Mouse (Mus musculus) intestine, embryonic 16.5 days (tissue): Measurements from ENCODE around the gene Igtp. TPM values are rescaled to one million over a fixed set of nuclear protein-coding genes. Genes with fewer than 3 reads are reported as not detected.
"Not testable (repeated sequence)": the region's sequence is repeated elsewhere in the genome, so short reads cannot be mapped to it uniquely, and the experiment has no call there.

ENCODE experiments used
- ATAC-seq: fragments of 200-750 bp; cut with Nextera tagmentation; 2 replicates; pipeline ENCODE4 v1.8.0; 2017; ENCODE audit warnings: moderate TSS enrichment, moderate library complexity
- H3K27ac ChIP-seq: fragments of 300-500 bp; sonication (generic); 2 replicates; pipeline ENCODE4 v1.5.1; 2014; ENCODE audit warnings: mild to moderate bottlenecking, low read length
- H3K27me3 ChIP-seq: fragments of 300-500 bp; sonication (generic); replicated peaks from 2 replicates; pipeline ENCODE4 v1.6.1; 2014; ENCODE audit warnings: low read length, control low read depth, mixed read lengths; ENCODE audit not compliant: control insufficient read depth, insufficient read depth
- H3K36me3 ChIP-seq: fragments of 300-500 bp; sonication (generic); 2 replicates; pipeline ENCODE4 v1.6.1; 2014; ENCODE audit warnings: low read length, control low read depth; ENCODE audit not compliant: control insufficient read depth, insufficient read depth
- H3K4me1 ChIP-seq: fragments of 300-500 bp; sonication (generic); 2 replicates; pipeline ENCODE4 v1.6.1; 2014; ENCODE audit warnings: low read length, control low read depth, mixed read lengths; ENCODE audit not compliant: control insufficient read depth, insufficient read depth
- H3K4me2 ChIP-seq: fragments of 300-500 bp; sonication (generic); 2 replicates; pipeline ENCODE4 v1.6.1; 2014; ENCODE audit warnings: low read depth, low read length, control low read depth
- H3K4me3 ChIP-seq: fragments of 300-500 bp; sonication (generic); 2 replicates; pipeline ENCODE4 v1.5.1; 2014; ENCODE audit warnings: mild to moderate bottlenecking, low read length
- H3K9ac ChIP-seq: fragments of 300-500 bp; sonication (generic); 2 replicates; pipeline ENCODE4 v1.6.1; 2014; ENCODE audit warnings: low read depth, low read length
- H3K9me3 ChIP-seq: fragments of 300-500 bp; sonication (generic); 2 replicates; pipeline ENCODE4 v1.6.1; 2016; ENCODE audit warnings: low read length, control low read depth; ENCODE audit not compliant: control insufficient read depth
- WGBS: fragments of 180-500 bp; shearing (Covaris S2); extraction: QIAGEN DNeasy Blood & Tissue Kit; methylation state at CpG from one replicate; pipeline ENCODE4 v1.1.7; 2014; 5-methylcytosine and 5-hydroxymethylcytosine counted together
- polyA plus RNA-seq: library from polyadenylated mRNA; unstranded; fragments of >200 nt; fragmentation: Nextera tagmentation; extraction: Ambion mirVana; gene quantifications from 2 replicates; pipeline ENCODE4 v1.2.1, GENCODE M21; 2015

Igtp gene
- polyA plus RNA-seq, 1 experiment from 2014 or later = 4.5 TPM

GRCm38 (mm10) chr11:58210321-58210886 is 11.0 kb downstream of the Igtp start:
- no peak overlapping the region for H3K27ac ChIP-seq
- H3K4me3 ChIP-seq = no peak overlapping the region
- H3K4me1 ChIP-seq = peaks cover 6% of the 10 kb centered on the region; the same call in 1 of the 2 replicates
- WGBS = 88% methylated on average over 1 of the region's 1 CpGs
- H3K4me2 ChIP-seq = no peak overlapping the region
- H3K27me3 ChIP-seq = no peaks in the 10 kb centered on the region
- H3K9ac ChIP-seq = no peak overlapping the region
- no peak for ATAC-seq
- no peaks in the 10 kb centered on the region for H3K9me3 ChIP-seq
- no peaks in the 10 kb centered on the region for H3K36me3 ChIP-seq

DNA sequence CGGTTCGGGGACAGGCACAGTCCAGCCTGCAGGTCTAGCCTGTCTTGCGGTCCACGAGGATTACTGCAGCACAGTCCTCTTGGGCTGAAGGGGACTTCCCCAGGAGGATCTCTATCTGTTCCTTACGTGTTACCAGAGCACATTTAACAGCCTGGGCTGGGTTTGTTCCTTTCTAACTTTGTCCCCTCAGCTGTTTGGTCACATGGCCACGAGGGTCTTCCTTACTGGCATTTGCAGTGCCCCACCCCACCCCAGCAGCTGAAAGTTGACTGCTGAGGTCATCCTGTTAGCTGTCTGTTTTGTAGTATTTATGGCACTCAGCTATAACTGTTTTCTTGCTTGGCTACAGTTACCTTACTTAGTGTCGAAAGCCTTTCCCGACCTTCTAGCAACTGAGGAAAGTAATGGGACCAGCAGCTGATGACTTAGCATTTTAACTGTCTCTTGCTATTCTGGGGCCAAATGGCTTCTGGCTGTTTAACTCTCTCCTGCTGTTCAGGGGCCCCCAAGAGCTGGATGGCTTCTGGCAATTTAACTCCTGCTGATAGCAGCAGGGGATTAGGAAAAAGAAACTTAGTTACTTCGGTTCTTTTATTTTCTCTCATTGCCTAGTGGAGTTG is 11.8 kb downstream of the Igtp start:
- H3K27me3 ChIP-seq = no peaks in the 10 kb centered on the region
- H3K9me3 ChIP-seq = no peaks in the 10 kb centered on the region
- H3K36me3 ChIP-seq = no peaks in the 10 kb centered on the region
- no peak overlapping the region for H3K4me3 ChIP-seq
- ATAC-seq = peak; percentile 21; the same call in 1 of the 2 replicates
- peaks cover 6% of the 10 kb centered on the region; the same call in 1 of the 2 replicates for H3K4me1 ChIP-seq
- 23% methylated on average over 9 of the region's 9 CpGs for WGBS
- H3K27ac ChIP-seq = no peak overlapping the region
- 0 out of 2 replicates have a peak overlapping the region, but pooled peaks have one; percentile 12 for H3K4me2 ChIP-seq
- H3K9ac ChIP-seq = no peak overlapping the region

DNA sequence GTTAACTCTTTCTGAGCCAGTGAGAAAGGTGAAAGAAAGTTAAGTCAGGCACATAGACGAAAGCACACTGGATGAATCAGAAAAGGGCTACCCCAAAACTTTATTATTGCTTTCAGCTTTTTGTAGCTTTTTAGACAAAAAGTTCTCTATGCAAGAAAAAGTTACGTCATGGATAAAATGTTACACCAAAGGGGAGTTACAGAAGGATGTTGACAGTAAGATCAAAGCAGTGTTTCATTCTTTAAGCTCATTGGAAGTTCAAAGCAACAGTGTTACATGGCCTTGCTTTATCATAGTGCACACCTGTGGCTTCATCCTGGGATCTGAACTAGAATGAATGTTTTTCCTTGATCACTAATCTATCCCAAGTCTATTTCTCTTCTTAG is 12.3 kb downstream of the Igtp start:
- no peak overlapping the region for H3K27ac ChIP-seq
- H3K4me3 ChIP-seq = no peak overlapping the region
- 28% methylated on average over 2 of the region's 2 CpGs for WGBS
- ATAC-seq = no peak
- H3K4me1 ChIP-seq = peaks cover 6% of the 10 kb centered on the region
- no peak overlapping the region for H3K4me2 ChIP-seq
- no peaks in the 10 kb centered on the region for H3K9me3 ChIP-seq
- H3K9ac ChIP-seq = no peak overlapping the region
- no peaks in the 10 kb centered on the region for H3K27me3 ChIP-seq
- no peaks in the 10 kb centered on the region for H3K36me3 ChIP-seq

GRCm38 (mm10) chr11:58213673-58214342 is 14.5 kb downstream of the Igtp start:
- 79% methylated on average over 7 of the region's 7 CpGs for WGBS
- no peak for ATAC-seq
- Histone ChIP-seq H3K36me3 (no peaks in the 10 kb centered on the region), H3K9ac (no peak overlapping the region), H3K4me1 (peaks cover 6% of the 10 kb centered on the region), H3K27me3 (no peaks in the 10 kb centered on the region), H3K4me3 (no peak overlapping the region), H3K9me3 (no peaks in the 10 kb centered on the region), H3K27ac (no peak overlapping the region), H3K4me2 (no peak overlapping the region)

DNA sequence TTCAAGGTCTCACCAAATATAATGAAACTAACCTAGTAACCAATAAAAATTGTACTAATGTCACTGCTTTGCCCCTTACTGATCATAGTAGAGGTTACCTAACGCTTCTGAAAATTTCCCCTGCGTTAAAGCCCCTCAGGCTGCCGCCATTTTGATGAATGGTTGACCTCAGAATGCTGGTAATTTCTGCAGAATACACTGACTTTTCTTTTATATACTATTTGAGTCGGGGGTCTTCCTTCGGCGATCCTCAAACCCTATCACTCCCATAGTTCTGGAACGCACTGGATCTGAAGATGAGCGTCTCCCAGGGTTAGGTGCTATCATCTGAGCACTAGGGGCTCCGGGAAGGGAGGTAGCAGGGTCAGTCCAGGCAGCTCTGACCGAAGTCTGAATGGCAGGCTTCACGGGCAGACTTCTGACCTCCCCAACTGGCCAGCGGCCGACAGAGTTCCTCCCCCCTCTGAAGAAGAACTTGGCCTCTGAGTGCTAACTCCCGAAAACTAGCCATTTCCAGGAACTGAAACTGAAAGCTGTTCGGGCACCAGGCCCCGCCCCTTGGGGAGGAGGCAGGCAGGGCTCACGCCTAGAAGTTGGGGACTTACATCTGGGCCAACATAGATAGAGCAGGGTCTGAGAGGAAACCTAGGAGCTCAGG is 15.2 kb downstream of the Igtp start:
- H3K27me3 ChIP-seq = no peaks in the 10 kb centered on the region
- H3K9me3 ChIP-seq = no peaks in the 10 kb centered on the region
- WGBS = 24% methylated on average over 17 of the region's 17 CpGs
- H3K27ac ChIP-seq = 0 out of 2 replicates have a peak overlapping the region, but pooled peaks have one; percentile 27
- peak overlapping the region; percentile 61 for H3K4me3 ChIP-seq
- peak overlapping the region; percentile 70 for H3K4me2 ChIP-seq
- H3K9ac ChIP-seq = peak overlapping the region; percentile 77
- no peaks in the 10 kb centered on the region for H3K36me3 ChIP-seq
- ATAC-seq = peak; percentile 91
- H3K4me1 ChIP-seq = peaks cover 6% of the 10 kb centered on the region

DNA sequence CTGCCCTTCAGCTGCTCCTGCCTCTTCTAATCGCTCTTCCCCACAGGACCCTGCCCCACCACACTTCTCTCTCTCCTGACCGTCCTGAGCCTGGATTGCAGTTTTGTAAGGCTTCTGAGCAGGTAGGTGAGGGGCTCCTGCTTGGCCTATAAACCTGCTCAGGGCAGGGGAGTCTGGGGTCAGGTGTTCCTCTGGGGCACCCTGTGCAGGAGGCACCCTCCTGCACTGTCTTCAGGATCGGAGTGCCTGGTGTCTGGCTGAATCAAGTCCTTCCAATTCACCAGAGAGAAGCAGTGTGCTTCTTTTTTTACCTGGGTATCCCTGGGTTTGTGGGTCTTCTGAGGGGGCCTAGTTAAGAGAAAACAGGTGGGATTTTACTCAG is 15.7 kb downstream of the Igtp start:
- H3K9me3 ChIP-seq, H3K4me1 ChIP-seq, H3K27ac ChIP-seq, H3K27me3 ChIP-seq, H3K36me3 ChIP-seq: not testable (repeated sequence)
- ATAC-seq = peak; percentile 54
- Histone ChIP-seq H3K9ac (peak overlapping the region; percentile 77), H3K4me2 (peak overlapping the region; percentile 70), H3K4me3 (peak overlapping the region; percentile 61)
- 12% methylated on average over 2 of the region's 3 CpGs for WGBS

DNA sequence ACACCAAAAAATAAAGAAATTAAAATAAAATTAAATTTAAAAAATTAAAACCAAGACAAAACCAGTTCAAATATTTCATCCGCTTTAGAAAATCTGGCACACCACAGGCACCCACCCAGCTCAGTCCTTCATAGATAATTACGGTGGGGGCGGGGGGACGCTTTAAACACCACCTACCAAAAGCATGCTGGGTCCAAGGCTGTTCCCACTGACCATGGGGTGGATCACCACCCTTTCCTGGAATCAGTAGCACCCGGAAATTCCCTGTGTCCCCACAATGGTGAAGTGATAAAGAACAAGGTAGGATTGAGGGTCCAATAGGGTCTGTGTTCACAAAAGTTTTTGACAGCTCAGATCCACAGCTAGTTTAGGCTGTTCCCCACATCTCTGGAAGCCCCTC is 16.5 kb downstream of the Igtp start:
- no peak overlapping the region for H3K27ac ChIP-seq
- no peaks in the 10 kb centered on the region for H3K36me3 ChIP-seq
- ATAC-seq = no peak
- no peak overlapping the region for H3K9ac ChIP-seq
- WGBS = 67% methylated on average over 5 of the region's 5 CpGs
- H3K4me1 ChIP-seq = peaks cover 6% of the 10 kb centered on the region
- H3K27me3 ChIP-seq = no peaks in the 10 kb centered on the region
- H3K4me2 ChIP-seq = peak overlapping the region; percentile 19
- H3K9me3 ChIP-seq = no peaks in the 10 kb centered on the region
- no peak overlapping the region for H3K4me3 ChIP-seq

- H3K4me3 ChIP-seq = no peak overlapping the region
- no peak overlapping the region; the same call in 1 of the 2 replicates for H3K9ac ChIP-seq
- no peak overlapping the region for H3K27ac ChIP-seq
- 65% methylated on average over 6 of the region's 6 CpGs for WGBS
- H3K36me3 ChIP-seq = no peaks in the 10 kb centered on the region
- ATAC-seq = no peak
- no peaks in the 10 kb centered on the region; the same call in 1 of the 2 replicates for H3K4me1 ChIP-seq
- no peak overlapping the region for H3K4me2 ChIP-seq
- H3K27me3 ChIP-seq = no peaks in the 10 kb centered on the region
- no peaks in the 10 kb centered on the region for H3K9me3 ChIP-seq
Observed at GRCm38 (mm10) chr11:58216823-58217222, 17.5 kb downstream of the Igtp start.

- Histone ChIP-seq H3K4me2 (no peak overlapping the region), H3K36me3 (no peaks in the 10 kb centered on the region), H3K27me3 (no peaks in the 10 kb centered on the region), H3K4me1 (peaks cover 3% of the 10 kb centered on the region; the same call in 1 of the 2 replicates), H3K4me3 (no peak overlapping the region), H3K9me3 (no peaks in the 10 kb centered on the region), H3K9ac (no peak overlapping the region), H3K27ac (peak overlapping the region; percentile 19; the same call in 1 of the 2 replicates)
- 37% methylated on average over 4 of the region's 4 CpGs for WGBS
- no peak for ATAC-seq
Observed at GRCm38 (mm10) chr11:58223751-58224150, 24.4 kb downstream of the Igtp start.
